Mouse (Mus musculus) lung, postnatal 0 days (tissue): Measurements from ENCODE around the gene Zfp459. TPM values are rescaled to one million over a fixed set of nuclear protein-coding genes. Genes with fewer than 3 reads are reported as not detected.
"Not testable (repeated sequence)": the region's sequence is repeated elsewhere in the genome, so short reads cannot be mapped to it uniquely, and the experiment has no call there.

ENCODE experiments used
- ATAC-seq: fragments of 200-750 bp; cut with Nextera tagmentation; 2 replicates; pipeline ENCODE4 v1.8.0; 2017; ENCODE audit warnings: moderate library complexity
- DNase-seq: peaks from one replicate; pipeline ENCODE4 v3.0.0-alpha.2; 2016; ENCODE audit warnings: low spot score
- H3K27ac ChIP-seq: fragments of 300-500 bp; sonication (generic); 2 replicates; pipeline ENCODE4 v1.5.1; 2014; ENCODE audit warnings: antibody characterized with exemption, mild to moderate bottlenecking, low read length, mixed read lengths
- H3K27me3 ChIP-seq: fragments of 300-500 bp; sonication (generic); replicated peaks from 2 replicates; pipeline ENCODE4 v1.6.1; 2014; ENCODE audit warnings: low read length, mixed read lengths; ENCODE audit not compliant: insufficient read depth
- H3K36me3 ChIP-seq: fragments of 300-500 bp; sonication (generic); 2 replicates; pipeline ENCODE4 v1.6.1; 2014; ENCODE audit warnings: low read length, mixed read lengths; ENCODE audit not compliant: insufficient read depth
- H3K4me1 ChIP-seq: fragments of 300-500 bp; sonication (generic); 2 replicates; pipeline ENCODE4 v1.6.1; 2014; ENCODE audit warnings: antibody characterized with exemption, low read depth, low read length, mixed read lengths; ENCODE audit not compliant: insufficient read depth
- H3K4me2 ChIP-seq: fragments of 300-500 bp; sonication (generic); replicated peaks from 2 replicates; pipeline ENCODE4 v1.6.1; 2014; ENCODE audit warnings: low read depth, mild to moderate bottlenecking, low read length, moderate library complexity, mixed read lengths
- H3K4me3 ChIP-seq: fragments of 300-500 bp; sonication (generic); 2 replicates; pipeline ENCODE4 v1.5.1; 2014; ENCODE audit warnings: low read depth, low read length
- H3K9ac ChIP-seq: fragments of 300-500 bp; sonication (generic); replicated peaks from 2 replicates; pipeline ENCODE4 v1.6.1; 2014; ENCODE audit warnings: low read depth, mild to moderate bottlenecking
- H3K9me3 ChIP-seq: fragments of 300-500 bp; sonication (generic); 2 replicates; pipeline ENCODE4 v1.6.1; 2016; ENCODE audit warnings: low read length, mixed read lengths
- CTCF ChIP-seq: IDR thresholded peaks from 2 replicates; pipeline ENCODE4 v1.5.1; 2016; ENCODE audit warnings: antibody characterized with exemption, mild to moderate bottlenecking
- EP300 ChIP-seq: IDR thresholded peaks from 2 replicates; pipeline ENCODE4 v1.6.1; 2016; ENCODE audit warnings: antibody characterized with exemption, mild to moderate bottlenecking, control low read depth
- WGBS: fragments of 180-500 bp; shearing (Covaris S2); extraction: QIAGEN DNeasy Blood & Tissue Kit; methylation state at CpG from one replicate; pipeline ENCODE4 v1.1.7; 2014; 5-methylcytosine and 5-hydroxymethylcytosine counted together
- polyA plus RNA-seq: library from polyadenylated mRNA; unstranded; fragments of >200 nt; fragmentation: Nextera tagmentation; extraction: Ambion mirVana; gene quantifications from 2 replicates; pipeline ENCODE4 v1.2.1, GENCODE M21; 2015

The Zfp459 gene
- polyA plus RNA-seq, result 0.35 and 0.55 TPM in 2 replicates

- no peaks in the 10 kb centered on the region for H3K36me3 ChIP-seq
- peak within 1 kb of the TSS; percentile 55 for H3K9ac ChIP-seq
- WGBS, result 2% methylated on average over 22 of the region's 22 CpGs
- 0 out of 2 replicates have a peak, but pooled peaks cover 4% of the 10 kb centered on the region for H3K4me1 ChIP-seq
- H3K4me3 ChIP-seq, result peak within 1 kb of the TSS; percentile 50
- no peaks in the 10 kb centered on the region for H3K9me3 ChIP-seq
- TF ChIP-seq EP300 (no peak), CTCF (no peak)
- H3K4me2 ChIP-seq, result peak within 1 kb of the TSS; percentile 69
- DNase-seq, result peak; percentile 49
- no peak within 1 kb of the TSS for H3K27ac ChIP-seq
- H3K27me3 ChIP-seq, result no peaks in the 10 kb centered on the region
- peak; percentile 82 for ATAC-seq
Observed at GRCm38 (mm10) chr13:67421207-67421857, at the start of gene Zfp459. TSS of gene Zfp459 (minus strand) at chr13:67421418.

- ATAC-seq (no peak), DNase-seq (no peak)
- H3K9ac ChIP-seq, result no peak overlapping the region
- no peaks in the 10 kb centered on the region for H3K27me3 ChIP-seq
- 93% methylated on average over 3 of the region's 3 CpGs for WGBS
- TF ChIP-seq CTCF (no peak), EP300 (no peak)
- no peak overlapping the region for H3K27ac ChIP-seq
- no peaks in the 10 kb centered on the region for H3K4me1 ChIP-seq
- no peak overlapping the region for H3K4me3 ChIP-seq
- no peaks in the 10 kb centered on the region for H3K9me3 ChIP-seq
- no peak overlapping the region for H3K4me2 ChIP-seq
- H3K36me3 ChIP-seq, result peaks cover 9% of the 10 kb centered on the region
Observed at GRCm38 (mm10) chr13:67469274-67469673, 48.1 kb upstream of the Zfp459 start.

DNA sequence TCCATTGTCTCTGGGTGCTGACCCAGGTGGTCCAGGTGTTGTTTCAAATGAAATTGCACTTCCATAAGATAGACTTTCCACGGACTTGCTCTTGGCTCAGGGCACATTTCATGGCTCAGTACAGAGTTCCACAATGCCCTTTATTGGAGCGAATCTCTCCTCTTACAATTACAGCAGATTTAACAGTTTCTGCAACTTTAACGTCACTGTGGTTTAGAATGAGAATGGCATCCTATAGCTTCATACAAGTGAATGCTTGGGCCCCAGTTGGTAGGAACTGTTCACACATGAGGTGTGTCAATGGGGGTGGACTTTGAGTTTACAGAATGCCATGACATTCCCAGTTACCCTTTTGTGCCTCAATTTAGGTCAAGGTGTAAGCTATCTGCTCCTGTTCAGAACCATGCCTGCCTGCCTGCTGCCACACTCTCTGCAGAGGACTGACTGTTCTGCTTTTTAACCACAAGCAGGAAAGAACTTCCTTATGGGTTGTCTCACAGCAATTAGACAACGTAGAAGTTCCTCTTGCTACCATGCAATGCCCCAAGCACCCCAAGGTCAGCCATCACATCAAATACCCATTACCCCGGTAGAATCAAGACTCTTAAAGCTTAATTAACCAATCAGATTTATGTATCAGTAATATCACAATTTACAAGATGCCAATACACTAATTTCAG is 42.4 kb upstream of the Zfp459 start:
- WGBS, result 76% methylated on average over 3 of the region's 5 CpGs
- H3K4me1 ChIP-seq, H3K9ac ChIP-seq, H3K27me3 ChIP-seq, H3K4me2 ChIP-seq, H3K4me3 ChIP-seq, H3K27ac ChIP-seq, H3K36me3 ChIP-seq, H3K9me3 ChIP-seq, ATAC-seq: not testable (repeated sequence)
- DNase-seq, result peak; percentile 10

DNA sequence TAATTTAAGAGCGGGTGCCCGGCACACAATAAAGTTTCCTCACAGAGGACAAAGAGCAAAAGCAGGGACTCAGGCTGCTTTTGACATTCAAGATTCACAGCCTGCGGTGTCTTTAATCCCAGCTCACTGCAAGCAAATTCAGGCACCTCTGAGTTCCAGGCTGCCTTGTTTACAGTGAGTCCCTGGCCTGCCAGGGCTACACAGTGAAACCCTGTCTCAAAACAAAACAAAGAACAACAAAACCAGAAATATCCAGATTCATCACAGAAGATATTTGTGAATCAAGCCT is 30.7 kb upstream of the Zfp459 start:
- WGBS, result 8% methylated on average over 3 of the region's 3 CpGs
- H3K4me2 ChIP-seq, result peak overlapping the region; percentile 60
- no peaks in the 10 kb centered on the region for H3K4me1 ChIP-seq
- peak overlapping the region; percentile 30; the same call in 1 of the 2 replicates for H3K9ac ChIP-seq
- H3K36me3 ChIP-seq, result peaks cover 7% of the 10 kb centered on the region
- no peaks in the 10 kb centered on the region for H3K9me3 ChIP-seq
- H3K27me3 ChIP-seq, result no peaks in the 10 kb centered on the region
- DNase-seq (no peak), ATAC-seq (0 out of 2 replicates have a peak, but pooled peaks have one; percentile 20)
- peak overlapping the region; percentile 53; the same call in 1 of the 2 replicates for H3K4me3 ChIP-seq
- TF ChIP-seq CTCF (no peak), EP300 (no peak; the same call in 1 of the 2 replicates)
- H3K27ac ChIP-seq, result peak overlapping the region; percentile 68; the same call in 1 of the 2 replicates

- no peaks in the 10 kb centered on the region for H3K9me3 ChIP-seq
- H3K4me1 ChIP-seq, result no peaks in the 10 kb centered on the region
- TF ChIP-seq EP300 (peak; percentile 41), CTCF (no peak)
- peak within 1 kb of the TSS; percentile 68 for H3K27ac ChIP-seq
- H3K36me3 ChIP-seq, result peaks cover 9% of the 10 kb centered on the region
- peak within 1 kb of the TSS; percentile 60 for H3K4me2 ChIP-seq
- peak; percentile 98 for ATAC-seq
- peak within 1 kb of the TSS; percentile 30 for H3K9ac ChIP-seq
- under 1% methylated on average over 20 of the region's 20 CpGs for WGBS
- no peaks in the 10 kb centered on the region for H3K27me3 ChIP-seq
- peak; percentile 96 for DNase-seq
- H3K4me3 ChIP-seq, result peak within 1 kb of the TSS; percentile 53
Observed at GRCm38 (mm10) chr13:67451172-67452020, 30.2 kb upstream of the Zfp459 start, which contains the start of gene Zfp874a. TSS of gene Zfp874a (minus strand) at chr13:67451624.

GRCm38 (mm10) chr13:67437095-67437494 is 15.9 kb upstream of the Zfp459 start:
- not testable (repeated sequence) for DNase-seq, H3K9me3 ChIP-seq, ATAC-seq, H3K27me3 ChIP-seq, H3K4me3 ChIP-seq, H3K9ac ChIP-seq, H3K4me2 ChIP-seq, H3K4me1 ChIP-seq, H3K36me3 ChIP-seq, H3K27ac ChIP-seq
- WGBS, result 80% methylated on average over 1 of the region's 3 CpGs
